Mouse (Mus musculus) midbrain, postnatal 0 days (tissue): ENCODE measurements at regions not wholly inside any gene's neighbourhood (a gene's known extent, or its start where the extent isn't known, plus 50 kb on each side); places are given as distances from the start of the nearest gene placed in this dataset.

Experiments used
- ATAC-seq: fragments of 200-750 bp; cut with Nextera tagmentation; 2 replicates; pipeline ENCODE4 v1.8.0; 2017; ENCODE audit warnings: moderate number of reproducible peaks, mild to moderate bottlenecking, moderate TSS enrichment, moderate library complexity; ENCODE audit not compliant: low FRiP score
- DNase-seq: peaks from one replicate; pipeline ENCODE4 v3.0.0-alpha.2; 2015; ENCODE audit warnings: low spot score
- H3K27ac ChIP-seq: fragments of 300-500 bp; sonication (generic); 2 replicates; pipeline ENCODE4 v1.5.1; 2014; ENCODE audit warnings: low read depth, mild to moderate bottlenecking, low read length, mixed read lengths
- H3K27me3 ChIP-seq: fragments of 300-500 bp; sonication (generic); 2 replicates; pipeline ENCODE4 v1.6.1; 2014; ENCODE audit warnings: low read length, control low read depth, mixed read lengths; ENCODE audit not compliant: insufficient read depth
- H3K36me3 ChIP-seq: fragments of 300-500 bp; sonication (generic); 2 replicates; pipeline ENCODE4 v1.6.1; 2014; ENCODE audit warnings: low read length, control low read depth, mixed read lengths; ENCODE audit not compliant: insufficient read depth
- H3K4me1 ChIP-seq: fragments of 300-500 bp; sonication (generic); 2 replicates; pipeline ENCODE4 v1.6.1; 2014; ENCODE audit warnings: mild to moderate bottlenecking, control low read depth, antibody characterized with exemption, low read length, mixed read lengths; ENCODE audit not compliant: insufficient read depth
- H3K4me2 ChIP-seq: fragments of 300-500 bp; sonication (generic); 2 replicates; pipeline ENCODE4 v1.6.1; 2014; ENCODE audit warnings: low read depth, mild to moderate bottlenecking, low read length, mixed read lengths; ENCODE audit not compliant: poor library complexity, severe bottlenecking
- H3K4me3 ChIP-seq: fragments of 300-500 bp; sonication (generic); 2 replicates; pipeline ENCODE4 v1.5.1; 2014; ENCODE audit warnings: low read depth, mild to moderate bottlenecking, low read length, moderate library complexity
- H3K9ac ChIP-seq: fragments of 300-500 bp; sonication (generic); replicated peaks from 2 replicates; pipeline ENCODE4 v1.6.1; 2014; ENCODE audit warnings: mild to moderate bottlenecking, low read length, moderate library complexity, mixed read lengths; ENCODE audit not compliant: poor library complexity, severe bottlenecking
- H3K9me3 ChIP-seq: fragments of 300-500 bp; sonication (generic); 2 replicates; pipeline ENCODE4 v1.6.1; 2016; ENCODE audit warnings: low read length, control low read depth
- CTCF ChIP-seq: IDR thresholded peaks from 2 replicates; pipeline ENCODE4 v1.5.1; 2016; ENCODE audit warnings: antibody characterized with exemption, mild to moderate bottlenecking
- WGBS: fragments of 180-500 bp; shearing (Covaris S2); extraction: QIAGEN DNeasy Blood & Tissue Kit; methylation state at CpG from one replicate; pipeline ENCODE4 v1.1.7; 2014; 5-methylcytosine and 5-hydroxymethylcytosine counted together

GRCm38 (mm10) chr3:123754011-123754610, 63.5 kb upstream of the Ndst3 start:
- DNase-seq (no peak), ATAC-seq (no peak)
- H3K4me2 ChIP-seq, result no peak overlapping the region
- H3K4me1 ChIP-seq, result no peaks in the 10 kb centered on the region
- H3K9me3 ChIP-seq, result no peaks in the 10 kb centered on the region
- H3K4me3 ChIP-seq, result no peak overlapping the region
- no peaks in the 10 kb centered on the region for H3K36me3 ChIP-seq
- no peak overlapping the region for H3K9ac ChIP-seq
- whole genome bisulfite sequencing, result 71% methylated on average over 7 of the region's 7 CpGs
- H3K27me3 ChIP-seq, result no peaks in the 10 kb centered on the region
- TF ChIP-seq CTCF, result no peak
- no peak overlapping the region for H3K27ac ChIP-seq

- ATAC-seq, result no peak
- no peak overlapping the region for H3K4me3 ChIP-seq
- no peaks in the 10 kb centered on the region for H3K9me3 ChIP-seq
- no peak overlapping the region for H3K4me2 ChIP-seq
- H3K27ac ChIP-seq, result no peak overlapping the region
- H3K4me1 ChIP-seq, result no peaks in the 10 kb centered on the region
- no peaks in the 10 kb centered on the region for H3K36me3 ChIP-seq
- no peak for TF ChIP-seq CTCF
- DNase-seq, result no peak
- WGBS, result 75% methylated on average over 1 of the region's 1 CpGs
- H3K9ac ChIP-seq, result no peak overlapping the region
- H3K27me3 ChIP-seq, result no peaks in the 10 kb centered on the region
These were observed 64.3 kb upstream of the Ndst3 start for GRCm38 (mm10) chr3:123754927-123755326.

DNA sequence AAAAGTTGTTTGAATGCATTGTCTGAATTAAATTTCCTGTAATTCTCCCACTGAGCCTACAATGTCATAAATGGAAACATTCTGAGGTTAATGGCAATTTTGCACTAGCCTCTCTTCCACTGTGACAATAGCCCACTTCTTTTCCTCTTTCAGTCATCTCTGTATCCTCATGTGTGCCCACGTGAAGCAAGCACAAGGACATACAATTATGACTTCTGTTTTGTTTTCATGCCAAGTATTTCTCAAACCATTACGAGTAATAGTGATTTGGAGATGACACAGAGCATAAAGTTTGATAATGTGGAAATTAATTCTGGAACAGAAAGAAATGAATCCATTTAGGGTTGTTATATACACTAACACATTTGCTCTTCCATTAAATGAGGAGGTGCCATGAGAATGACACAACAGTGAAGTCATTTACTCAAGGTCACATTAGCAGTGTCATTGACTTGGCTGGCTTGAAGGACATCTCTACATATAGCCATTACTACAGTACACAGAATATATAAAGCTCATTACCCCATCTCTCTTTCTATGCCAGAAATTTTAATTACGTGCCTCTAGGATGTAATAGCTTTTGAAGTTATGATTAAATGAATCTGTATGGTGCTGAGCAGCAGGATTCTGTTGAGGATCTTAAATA, 75.4 kb upstream of the Ndst3 start:
- H3K4me2 ChIP-seq, result no peak overlapping the region
- no peaks in the 10 kb centered on the region; the same call in 1 of the 2 replicates for H3K4me1 ChIP-seq
- no peaks in the 10 kb centered on the region for H3K9me3 ChIP-seq
- TF ChIP-seq CTCF, result no peak
- no peak overlapping the region for H3K4me3 ChIP-seq
- DNase-seq, result no peak
- H3K27ac ChIP-seq, result no peak overlapping the region
- no peak overlapping the region for H3K9ac ChIP-seq
- ATAC-seq, result peak; percentile 58
- no peaks in the 10 kb centered on the region for H3K36me3 ChIP-seq
- 63% methylated on average over 3 of the region's 3 CpGs for WGBS
- no peaks in the 10 kb centered on the region for H3K27me3 ChIP-seq

DNA sequence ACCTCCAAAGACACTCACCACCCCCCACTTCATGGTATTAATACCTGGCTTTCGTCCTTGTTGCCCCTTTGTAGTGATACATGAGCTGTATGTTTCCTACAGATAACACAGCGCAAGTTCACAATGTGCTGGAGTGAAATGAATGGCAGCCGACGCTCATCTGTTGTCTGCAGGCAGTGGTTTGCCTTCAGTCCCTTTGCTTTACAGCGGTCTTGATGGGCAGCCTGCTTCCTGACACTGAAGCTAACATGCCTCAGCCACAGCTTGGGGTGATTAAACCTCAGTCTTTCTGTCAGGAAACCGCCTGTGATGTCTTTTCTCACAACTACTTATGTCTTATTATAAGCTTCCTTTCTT, 75.9 kb upstream of the Ndst3 start:
- DNase-seq (no peak), ATAC-seq (peak; percentile 63)
- WGBS, result 37% methylated on average over 6 of the region's 6 CpGs
- H3K36me3 ChIP-seq, result no peaks in the 10 kb centered on the region
- no peak overlapping the region for H3K4me2 ChIP-seq
- H3K4me1 ChIP-seq, result no peaks in the 10 kb centered on the region; the same call in 1 of the 2 replicates
- no peak for TF ChIP-seq CTCF
- H3K9me3 ChIP-seq, result no peaks in the 10 kb centered on the region
- H3K27me3 ChIP-seq, result no peaks in the 10 kb centered on the region
- no peak overlapping the region for H3K9ac ChIP-seq
- H3K27ac ChIP-seq, result no peak overlapping the region
- H3K4me3 ChIP-seq, result no peak overlapping the region

DNA sequence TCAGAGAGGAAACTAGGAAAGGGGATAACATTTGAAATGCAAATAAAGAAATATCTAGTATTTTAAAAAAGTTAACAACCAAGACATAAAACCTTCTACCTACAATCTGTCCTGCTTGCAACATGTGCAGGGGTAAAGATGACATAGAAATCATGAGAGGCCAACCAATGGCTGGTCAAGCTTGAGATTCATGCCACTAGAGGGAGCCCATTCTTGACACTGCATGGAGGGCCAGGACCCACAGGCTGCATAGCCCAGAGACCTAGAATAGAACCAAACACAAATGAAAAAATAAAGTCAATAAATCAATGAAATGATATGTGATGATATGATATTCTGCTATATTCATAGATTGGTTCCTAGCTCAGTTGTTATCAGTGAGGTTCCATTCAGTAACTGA, 89.9 kb upstream of the Ndst3 start:
- Histone ChIP-seq H3K9me3 (no peaks in the 10 kb centered on the region), H3K36me3 (no peaks in the 10 kb centered on the region), H3K4me1 (no peaks in the 10 kb centered on the region), H3K9ac (no peak overlapping the region), H3K4me3 (no peak overlapping the region), H3K4me2 (no peak overlapping the region), H3K27ac (no peak overlapping the region), H3K27me3 (no peaks in the 10 kb centered on the region)
- peak; percentile 43 for TF ChIP-seq CTCF
- ATAC-seq, result no peak
- DNase-seq, result peak; percentile 10

- Histone ChIP-seq H3K27me3 (no peaks in the 10 kb centered on the region), H3K4me2 (no peak overlapping the region), H3K36me3 (no peaks in the 10 kb centered on the region), H3K4me1 (no peaks in the 10 kb centered on the region), H3K9ac (no peak overlapping the region), H3K27ac (no peak overlapping the region), H3K9me3 (no peaks in the 10 kb centered on the region), H3K4me3 (no peak overlapping the region)
- no peak for ATAC-seq
- DNase-seq, result no peak
- 70% methylated on average over 1 of the region's 1 CpGs for WGBS
- no peak for TF ChIP-seq CTCF
These were observed 90.9 kb upstream of the Ndst3 start for GRCm38 (mm10) chr3:123781581-123781980.
